Mouse (Mus musculus) liver, postnatal 0 days (tissue): ENCODE measurements around the gene Snx13.

ENCODE experiments used
- CTCF ChIP-seq: sonication (generic); IDR thresholded peaks from 2 replicates; pipeline ENCODE4 v1.5.1; 2016; ENCODE audit warnings: antibody characterized with exemption, low read depth
- EP300 ChIP-seq: IDR thresholded peaks from 2 replicates; pipeline ENCODE4 v1.6.1; 2016; ENCODE audit warnings: antibody characterized with exemption, low read depth, mild to moderate bottlenecking

- no peak for TF ChIP-seq CTCF
- TF ChIP-seq EP300 = no peak
These were observed 49.3 kb upstream of the Snx13 start for GRCm38 (mm10) chr12:34997597-34998182.
